Mouse (Mus musculus) CH12F3 (cell line): ENCODE measurements around the gene Cops9.

Source experiments
- in situ Hi-C: fragments of 300-500 bp; cut with MboI; formaldehyde crosslinking; loops from 2 replicates; pipeline ENCODE4 v1.14.3; 2020; ENCODE audit warnings: low sequenced_read_pairs

Gene Cops9

DNA sequence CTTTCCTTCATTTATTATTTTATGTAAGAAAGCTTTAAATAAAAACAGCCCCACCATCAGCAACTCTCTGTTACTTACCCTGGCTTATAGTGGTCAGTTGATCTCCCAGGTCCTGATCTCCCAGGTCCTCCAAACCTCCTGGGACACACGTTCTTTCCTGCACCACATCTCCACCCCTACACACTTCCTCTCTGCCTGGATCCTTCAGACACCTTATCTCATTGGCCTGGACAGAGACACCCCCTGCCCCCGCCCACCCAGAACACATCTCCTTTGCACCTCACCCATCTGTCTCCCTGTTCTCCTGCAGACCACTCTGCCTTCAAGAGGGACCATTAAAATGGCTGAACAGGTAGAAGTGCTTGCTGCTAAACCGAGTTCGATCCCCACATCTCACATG is 5.2 kb upstream of the Cops9 start:
- in situ Hi-C loops, result no loop called here

DNA sequence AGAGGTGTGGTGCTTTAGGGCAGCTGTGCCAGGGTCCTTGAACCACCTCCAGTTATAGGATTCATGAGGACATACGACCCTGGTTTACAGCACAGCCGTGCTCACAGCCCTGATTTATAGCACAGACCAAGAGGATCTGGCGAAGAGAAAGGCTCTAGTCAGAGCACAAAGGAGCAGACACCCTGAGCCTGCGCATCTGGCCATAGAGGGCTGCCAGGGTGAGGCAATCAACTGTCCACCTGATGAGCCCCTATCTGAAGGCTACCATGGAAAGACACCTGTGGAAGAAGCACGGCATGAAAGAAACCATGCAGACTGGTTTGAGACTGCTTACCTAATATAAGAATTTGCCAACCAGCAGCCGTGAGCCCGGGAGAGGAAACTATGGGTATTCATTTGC is 4.8 kb upstream of the Cops9 start:
- in situ Hi-C loops, result no loop called here

DNA sequence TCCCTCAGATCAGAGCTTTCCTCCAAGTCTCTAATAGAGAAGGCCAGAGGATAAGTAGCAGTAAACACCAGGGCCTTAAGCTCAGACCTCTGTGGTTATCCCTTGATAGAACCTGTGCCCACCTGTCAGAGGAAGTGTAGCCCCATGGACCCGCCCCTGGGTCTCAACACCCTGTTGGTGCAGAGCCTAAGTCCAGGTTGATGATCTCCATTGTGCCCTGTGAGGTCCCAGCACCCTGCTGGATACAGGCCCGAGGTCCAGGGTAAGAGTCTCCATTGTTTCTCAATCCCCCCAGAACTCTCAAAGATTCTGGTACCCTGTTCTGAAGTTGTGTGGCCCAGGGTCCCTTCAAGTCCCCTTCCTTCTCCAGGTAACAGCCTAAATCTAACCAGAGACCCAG is 4.3 kb upstream of the Cops9 start:
- in situ Hi-C loops, result no loop called here

DNA sequence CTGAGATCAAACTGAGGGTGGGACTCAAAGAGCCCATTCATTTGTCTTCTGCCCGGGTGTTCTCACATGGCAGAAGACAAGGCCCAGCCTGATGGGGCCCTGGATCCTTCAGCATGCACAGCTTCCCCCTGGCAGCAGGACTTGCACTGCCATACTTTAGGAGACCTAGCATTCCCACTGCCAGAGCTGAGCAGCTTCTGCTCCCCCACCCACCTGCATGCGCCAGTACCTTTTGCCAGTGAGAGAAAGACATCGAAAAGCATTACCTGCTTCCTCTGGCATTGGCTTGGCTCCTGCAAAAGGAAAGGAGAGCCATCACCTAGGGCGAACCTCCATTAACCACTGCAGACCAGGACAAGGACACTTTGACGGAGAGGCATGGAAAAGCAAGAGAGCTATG is 3.1 kb upstream of the Cops9 start:
- in situ Hi-C loops, result no loop called here

DNA sequence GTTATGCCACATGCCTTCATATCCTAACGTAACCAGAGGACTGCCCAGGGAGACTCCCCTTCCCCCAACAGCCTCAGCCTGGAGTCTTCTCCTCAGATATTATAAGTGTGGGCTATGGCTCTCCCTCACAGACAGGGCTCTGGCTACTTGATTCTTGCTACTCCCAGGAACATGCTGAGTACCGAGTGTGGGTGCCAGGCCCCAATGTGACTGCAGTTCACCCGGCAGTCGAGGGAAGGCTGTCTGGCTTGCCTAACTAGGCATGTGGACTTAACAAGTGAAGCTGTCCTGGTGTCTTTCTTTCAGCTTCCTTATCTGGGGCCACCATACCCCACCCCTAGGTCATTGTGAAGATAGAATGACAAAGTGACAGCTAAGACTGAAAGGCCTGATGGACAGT is 1.9 kb upstream of the Cops9 start:
- in situ Hi-C loops, result no loop called here

DNA sequence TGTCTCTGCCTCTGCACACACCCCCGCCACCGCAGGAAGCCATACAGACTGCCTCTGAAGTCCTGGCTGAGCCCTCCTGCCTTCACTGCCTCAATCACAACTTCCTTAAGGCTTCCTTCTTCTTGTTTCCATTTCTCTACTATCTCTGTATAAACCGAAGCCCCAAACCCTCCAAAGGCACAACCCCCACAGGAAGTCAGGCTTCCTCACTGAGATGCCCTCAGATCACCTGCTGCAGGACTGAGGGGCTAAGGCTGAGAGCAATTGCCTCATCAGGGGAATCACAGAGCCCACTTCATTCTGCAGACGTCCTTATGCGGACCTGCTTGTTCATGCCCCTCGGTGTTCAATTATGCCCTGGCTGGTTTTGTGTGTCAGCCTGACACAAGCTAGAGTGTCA is 1.4 kb downstream of the Cops9 start:
- in situ Hi-C loops, result no loop called here

DNA sequence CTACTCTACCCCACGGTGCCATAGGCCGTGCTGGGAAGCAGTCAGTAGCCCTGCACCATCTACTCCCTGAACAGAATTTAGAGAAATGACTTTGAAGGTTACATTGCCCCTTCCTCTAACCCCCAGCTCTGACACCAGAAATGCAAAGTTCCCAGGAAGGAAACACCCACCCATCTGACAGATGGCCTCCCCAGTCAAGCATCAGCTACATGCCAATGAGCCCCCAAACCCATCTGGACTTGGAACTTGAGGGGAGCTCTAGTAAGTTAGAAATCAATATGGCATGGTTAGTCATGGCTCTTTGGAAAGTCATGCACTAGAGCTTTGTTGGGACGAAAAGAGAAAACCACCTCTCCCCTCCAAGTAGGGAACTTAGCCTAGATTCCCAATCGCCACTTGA is 3.0 kb downstream of the Cops9 start:
- in situ Hi-C loops, result no loop called here

DNA sequence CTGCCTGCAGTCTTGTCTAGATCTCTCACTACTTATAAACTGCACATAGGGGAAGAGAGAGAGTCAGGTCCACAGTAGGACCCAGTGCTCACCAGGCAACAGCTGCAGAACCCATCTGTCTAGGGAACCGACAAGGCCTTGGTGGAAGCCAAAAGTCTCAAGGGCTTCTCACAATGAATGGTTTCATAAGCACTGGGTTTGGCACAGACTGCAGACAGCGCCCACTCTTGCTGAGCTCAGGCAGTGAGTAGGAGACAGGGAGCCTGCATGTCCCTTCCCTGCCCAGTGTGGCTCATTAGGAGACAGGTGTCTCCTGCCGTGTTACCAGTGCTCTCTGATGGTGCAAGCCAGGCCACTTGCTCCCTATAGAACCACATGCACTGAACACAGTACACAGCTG is 3.6 kb downstream of the Cops9 start:
- in situ Hi-C loops, result no loop called here

DNA sequence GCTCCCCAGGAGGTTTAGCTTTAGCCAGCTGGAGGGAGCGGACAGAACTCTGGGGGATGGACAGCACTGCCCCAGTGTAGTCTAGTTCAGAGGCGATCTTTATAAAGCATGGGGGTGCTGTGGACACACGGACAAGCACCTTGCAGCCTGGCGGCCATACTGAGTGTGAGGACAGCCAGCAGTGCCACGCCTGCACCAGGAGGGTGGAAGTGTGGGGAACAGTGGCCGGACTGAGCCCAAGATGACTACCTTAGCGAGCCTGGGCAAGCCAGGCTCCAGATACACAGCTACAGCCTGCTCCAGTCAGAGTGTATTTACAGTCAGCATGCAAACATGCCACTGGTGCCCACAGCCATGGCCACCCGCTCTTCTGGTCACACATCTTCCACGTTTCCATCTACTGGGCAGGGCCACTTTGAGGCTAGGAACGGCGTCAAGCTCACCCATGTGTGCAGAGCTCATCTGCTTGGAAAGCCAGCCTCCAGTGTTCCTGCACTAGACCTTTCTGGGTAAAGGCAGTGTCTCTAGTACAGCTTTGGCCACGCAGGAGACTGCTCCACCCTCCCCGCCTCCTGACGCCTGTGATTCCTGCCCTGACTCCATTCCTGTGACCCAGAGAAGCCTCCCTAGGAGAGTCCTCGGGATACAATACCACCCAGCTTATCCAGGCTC is 4.1 kb downstream of the Cops9 start:
- in situ Hi-C loops, result no loop called here

DNA sequence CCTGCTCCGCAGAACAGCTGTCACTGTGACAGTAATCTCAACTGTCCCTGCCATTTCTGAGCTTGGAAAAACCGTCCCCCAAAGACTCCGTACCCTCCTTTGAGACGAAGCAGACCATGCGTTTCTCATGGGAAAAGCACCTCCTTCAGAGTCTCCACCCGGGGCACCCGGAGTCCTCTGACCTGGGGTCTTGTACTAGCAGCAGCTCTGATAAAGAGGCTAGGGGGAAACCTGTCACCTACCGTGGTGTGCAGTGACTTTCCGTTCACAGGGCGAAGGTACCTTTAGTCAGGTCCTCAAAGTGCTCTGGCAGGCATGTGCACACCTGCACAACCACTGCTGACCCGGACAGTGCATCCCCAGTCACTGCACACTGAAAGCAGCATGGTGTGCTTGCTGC is 5.1 kb downstream of the Cops9 start:
- in situ Hi-C loops, result no loop called here

DNA sequence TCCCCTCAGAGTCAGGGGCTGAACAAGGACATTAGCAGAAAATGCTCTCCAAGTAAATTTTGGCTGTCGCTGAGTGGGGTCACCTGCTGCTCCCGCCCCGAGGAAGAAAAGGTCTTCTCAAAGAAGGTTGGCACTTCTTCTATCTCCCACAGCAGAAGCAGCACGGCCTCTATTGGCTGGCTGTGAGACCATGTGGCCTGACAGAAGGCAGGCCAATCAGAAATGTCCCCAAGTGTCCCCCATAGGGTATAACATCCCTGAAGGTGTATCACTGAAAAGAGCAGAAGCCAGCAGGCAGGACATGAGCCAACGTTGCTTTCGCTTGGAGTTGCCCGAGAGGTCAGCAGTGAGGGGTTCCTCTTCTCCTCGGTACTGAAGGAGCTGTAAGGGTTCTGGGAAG is 5.8 kb downstream of the Cops9 start:
- in situ Hi-C loops, result no loop called here

DNA sequence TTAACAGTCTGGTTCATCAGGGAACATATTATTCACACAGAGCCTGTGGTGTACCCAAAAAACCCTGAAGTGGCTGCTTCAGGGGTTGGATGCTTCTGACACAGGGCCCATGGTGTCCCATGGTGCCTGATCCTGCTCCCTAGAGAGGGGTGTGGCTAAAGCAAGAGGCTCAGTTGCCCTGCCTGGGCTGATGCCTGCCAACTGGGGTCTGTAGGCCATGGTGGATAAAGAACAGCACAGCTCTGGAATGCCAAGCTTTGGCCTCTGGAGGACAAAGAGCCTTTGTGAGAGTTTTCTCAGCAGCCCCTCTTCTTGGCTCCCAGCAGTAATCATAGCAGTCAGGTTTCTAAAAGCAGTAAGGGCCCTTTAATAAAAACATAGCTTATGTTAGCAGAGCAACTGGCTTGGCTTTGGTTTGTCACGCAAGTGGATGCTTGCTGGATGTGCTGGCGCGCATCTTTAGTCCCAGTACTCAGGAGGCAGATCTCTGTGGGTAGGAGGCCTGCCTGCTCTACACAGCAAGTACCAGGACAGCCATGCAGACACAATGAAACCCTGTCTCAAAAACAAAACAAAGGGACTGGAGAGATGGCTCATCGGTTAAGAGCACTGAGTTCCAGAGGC is 6.7 kb downstream of the Cops9 start:
- in situ Hi-C loops, result no loop called here

DNA sequence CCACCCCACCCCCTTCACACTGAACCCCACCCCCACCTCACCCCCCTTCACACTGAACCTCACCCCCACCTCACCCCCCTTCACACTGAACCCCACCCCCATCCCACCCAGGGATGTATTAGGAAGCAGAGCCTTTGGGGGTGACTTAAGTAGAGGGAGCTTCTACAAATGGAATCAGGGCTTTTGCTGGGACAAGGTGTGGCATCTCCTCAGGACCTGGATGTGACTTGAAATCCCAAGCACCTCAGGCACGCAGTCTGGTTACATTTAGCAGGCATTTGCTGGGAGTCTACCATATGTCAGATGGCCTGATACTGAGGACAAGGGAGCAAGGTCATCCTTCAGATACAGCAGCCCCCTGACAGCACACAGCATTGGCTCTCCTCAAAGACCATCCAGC is 7.2 kb downstream of the Cops9 start:
- in situ Hi-C loops, result no loop called here

DNA sequence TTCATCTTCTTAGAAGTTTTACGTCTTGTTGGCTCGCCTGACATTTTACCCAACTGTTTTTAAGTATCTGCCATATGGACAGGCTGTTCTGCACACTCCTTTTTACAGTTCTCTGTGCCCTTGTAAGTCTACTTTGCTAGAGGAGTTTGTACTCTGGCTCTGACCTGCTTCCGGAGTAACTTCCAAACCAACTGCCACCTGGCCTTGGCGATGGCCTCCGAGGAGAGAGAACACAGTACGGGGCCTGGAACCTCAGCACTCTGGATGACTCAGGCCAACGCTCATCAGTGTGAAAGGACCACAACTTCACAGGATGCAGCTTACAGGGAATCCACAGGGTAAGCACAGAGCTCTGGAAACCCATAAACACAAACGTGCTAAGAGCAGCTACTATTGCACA is 8.1 kb downstream of the Cops9 start:
- in situ Hi-C loops, result no loop called here

DNA sequence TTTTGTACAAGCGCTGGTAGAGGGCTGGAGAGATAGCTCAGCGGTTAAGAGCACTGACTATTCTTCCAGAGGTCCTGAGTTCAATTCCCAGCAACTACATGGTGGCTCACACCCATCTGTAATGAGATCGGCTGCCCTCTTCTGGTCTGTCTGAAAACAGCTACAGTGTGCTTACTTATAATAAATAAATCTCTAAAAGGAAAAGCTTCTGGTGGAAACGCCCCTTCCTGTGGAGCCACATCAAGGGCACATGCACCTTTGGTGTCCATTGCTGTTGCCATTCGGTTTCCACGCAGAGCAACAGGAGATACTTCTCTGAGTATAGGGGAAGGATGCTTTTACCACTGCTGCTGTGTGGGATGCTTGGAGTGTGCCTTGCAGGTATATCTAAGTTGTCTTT is 8.8 kb downstream of the Cops9 start:
- in situ Hi-C loops, result no loop called here

DNA sequence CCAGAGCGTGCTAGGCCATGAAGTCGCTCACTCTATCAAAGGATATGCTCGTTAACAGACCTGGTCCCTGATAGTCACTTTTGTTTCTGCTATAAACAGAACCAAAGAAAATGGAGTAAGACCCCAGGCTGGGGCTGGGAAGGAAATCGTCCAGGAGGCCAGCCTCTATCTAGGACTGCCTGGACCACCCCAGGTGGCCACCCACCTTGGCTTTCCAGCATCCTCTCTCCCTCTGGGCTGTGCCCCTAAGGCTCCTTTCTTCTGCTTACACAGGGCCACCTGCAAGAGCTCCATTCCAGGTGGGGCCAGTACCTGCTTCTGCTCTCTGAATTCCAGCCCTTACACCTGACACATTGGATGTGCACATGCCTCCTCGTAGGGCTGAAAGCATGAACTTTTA is 9.6 kb downstream of the Cops9 start:
- in situ Hi-C loops, result no loop called here

DNA sequence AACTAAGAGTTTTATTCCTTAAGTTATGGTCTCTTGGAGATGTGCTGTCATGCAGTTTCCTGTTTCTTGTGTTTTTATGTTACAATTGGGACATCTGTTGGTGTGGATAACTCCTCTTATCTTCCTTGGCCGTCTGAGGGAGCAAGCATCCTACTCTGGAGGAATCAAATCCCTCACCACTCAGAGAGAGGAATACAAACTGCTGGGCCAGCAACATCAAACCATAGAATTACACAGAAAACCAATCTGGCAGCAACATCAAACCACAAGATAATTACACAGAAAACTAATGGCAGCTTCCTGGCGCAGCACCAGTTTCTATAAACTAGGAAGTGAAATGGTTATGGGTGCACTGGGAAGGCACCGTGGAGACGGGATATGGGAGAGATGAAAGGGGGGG is 13.6 kb downstream of the Cops9 start:
- in situ Hi-C loops, result no loop called here

DNA sequence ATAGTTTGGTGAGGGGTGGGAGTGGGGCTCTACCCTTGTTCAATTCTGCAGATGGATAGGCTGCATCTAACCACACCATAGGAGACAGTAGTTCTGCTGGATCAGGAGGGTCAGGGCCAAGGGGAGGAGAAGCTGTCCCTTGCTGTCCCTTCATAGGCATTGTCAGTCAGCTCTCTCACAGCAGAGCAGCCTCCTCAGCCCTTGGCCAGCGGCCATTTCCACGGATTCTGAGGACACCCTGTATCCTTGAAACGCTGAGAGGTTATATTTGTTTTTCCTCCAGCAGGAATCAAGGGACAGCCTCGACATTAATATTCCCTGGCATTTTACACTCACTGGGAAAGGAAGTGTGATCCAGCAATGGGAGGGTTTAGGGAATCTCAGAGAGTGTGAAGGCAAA is 23.4 kb downstream of the Cops9 start:
- in situ Hi-C loops, result loop anchor here (25.0 kb wide), 1 partner anchor 656 kb away; no protein-coding TSS in a partner anchor

DNA sequence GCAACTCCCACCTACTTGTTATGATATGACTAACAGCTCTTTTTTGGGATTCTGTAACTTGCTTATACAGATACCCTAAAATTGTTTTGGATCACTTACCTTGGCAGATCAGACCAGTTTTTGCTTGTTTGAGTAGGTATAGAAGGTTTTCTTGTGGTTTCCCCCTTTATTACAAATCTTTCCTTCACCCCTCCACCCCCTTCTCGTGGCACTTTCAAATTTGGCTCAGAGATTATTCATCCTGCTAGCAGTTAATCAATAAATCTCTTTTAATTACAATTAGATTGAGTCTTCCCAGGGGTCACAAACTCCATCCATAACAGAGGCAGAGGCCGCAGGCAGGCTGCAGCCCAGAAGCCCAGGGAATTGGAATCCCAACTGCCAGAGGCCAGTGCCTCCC is 24.3 kb downstream of the Cops9 start, which contains the start of gene Olfr12:
Gene Olfr12, plus strand, starts transcription at position 301 of the 400 bp plus-strand sequence.
- in situ Hi-C loops, result loop anchor here (25.0 kb wide), 1 partner anchor 655 kb away; no protein-coding TSS in a partner anchor

DNA sequence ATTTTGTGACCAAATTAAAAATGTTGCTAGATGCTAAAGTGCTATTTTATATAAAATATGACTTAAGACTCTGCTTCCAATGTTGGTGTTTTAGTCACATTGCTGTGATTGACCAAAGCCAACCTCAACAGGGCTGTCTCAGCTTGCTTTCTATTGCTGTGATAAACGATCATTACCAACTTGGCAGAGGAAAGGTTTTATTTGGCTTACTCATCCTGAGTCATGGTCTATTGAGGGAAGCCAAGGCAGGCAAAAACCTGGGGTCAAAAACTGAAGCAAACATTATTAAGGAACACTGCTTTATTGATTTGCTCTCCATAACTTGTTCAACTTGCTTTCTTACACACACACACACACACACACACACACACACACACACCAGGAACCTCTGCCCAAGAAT is 25.7 kb downstream of the Cops9 start:
- in situ Hi-C loops, result loop anchor here (25.0 kb wide), 1 partner anchor 654 kb away; no protein-coding TSS in a partner anchor

DNA sequence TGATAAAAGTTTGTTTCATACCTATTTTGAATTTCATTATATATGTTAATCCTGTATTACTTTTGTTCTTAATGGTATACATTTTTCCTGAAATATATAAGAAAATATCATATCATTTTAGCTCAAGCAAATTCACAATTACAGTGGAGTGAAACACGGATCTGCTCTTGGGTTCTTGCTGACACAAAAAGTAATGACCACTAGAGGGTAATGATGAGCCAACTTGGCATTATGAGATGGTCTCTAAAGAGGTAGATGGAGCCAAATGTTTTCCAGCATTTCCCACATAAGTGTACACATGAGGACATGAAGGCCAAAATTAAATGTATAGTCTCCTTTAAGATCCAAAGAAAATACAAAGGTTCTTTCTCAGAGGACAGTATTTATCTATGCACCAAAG is 27.3 kb downstream of the Cops9 start:
- in situ Hi-C loops, result loop anchor here (25.0 kb wide), 1 partner anchor 652 kb away; no protein-coding TSS in a partner anchor

DNA sequence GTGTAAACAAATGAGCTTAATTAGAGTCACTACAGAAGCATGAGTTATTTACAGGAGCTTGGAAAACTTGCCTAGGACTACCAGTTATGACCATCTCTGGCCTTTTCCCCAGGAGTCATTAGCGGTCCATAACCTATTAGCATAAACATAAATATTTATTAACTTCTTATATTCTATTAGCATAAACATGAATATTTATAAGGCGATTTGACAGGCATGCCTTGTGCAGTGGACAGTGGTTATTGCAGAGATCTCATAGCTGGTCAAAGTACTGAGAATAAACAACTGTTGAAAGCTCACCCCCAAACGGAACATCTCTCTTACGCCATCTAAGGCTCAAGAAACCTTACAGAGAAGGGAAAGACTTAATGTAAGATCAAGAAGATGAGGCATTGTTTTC is 28.6 kb downstream of the Cops9 start:
- in situ Hi-C loops, result loop anchor here (25.0 kb wide), 1 partner anchor 651 kb away; no protein-coding TSS in a partner anchor

DNA sequence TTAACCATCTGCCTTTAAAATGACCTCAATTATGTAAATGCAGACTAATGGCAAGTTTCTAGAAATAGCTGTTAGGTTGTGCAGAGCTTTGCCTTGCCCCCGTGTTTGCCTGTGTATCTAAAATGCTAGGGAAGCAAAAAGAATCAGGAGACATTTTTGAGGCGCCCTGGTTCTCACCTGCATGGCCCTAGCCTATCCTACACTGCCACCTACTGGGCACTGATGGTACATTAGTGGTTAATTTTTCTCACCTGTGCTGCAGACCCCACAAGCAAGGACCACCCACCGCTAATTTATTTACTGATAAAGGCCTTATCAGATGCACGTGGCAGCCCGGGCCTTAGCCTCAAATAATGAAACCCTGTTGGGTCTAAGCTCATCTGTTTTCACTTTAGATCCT is 30.8 kb downstream of the Cops9 start:
- in situ Hi-C loops, result loop anchor here (25.0 kb wide), 1 partner anchor 649 kb away; no protein-coding TSS in a partner anchor
